Mouse (Mus musculus): ENCODE data around the gene Cdr2l.

The Cdr2l gene

GRCm38 (mm10) chr11:115441417-115441816 lies 59.7 kb downstream of the Cdr2l start:
- no peak for DNase-seq (ENCODE audit: low spot score)

Measured in MN1 (cell line).